Mouse (Mus musculus) kidney, embryonic 16.5 days (tissue): ENCODE data around the gene Hbq1a. TPM values are rescaled to one million over a fixed set of nuclear protein-coding genes. Genes with fewer than 3 reads are reported as not detected.

Experiments
- ATAC-seq: fragments of 200-750 bp; cut with Nextera tagmentation; 2 replicates; pipeline ENCODE4 v1.8.0; 2017; ENCODE audit warnings: moderate TSS enrichment; ENCODE audit not compliant: low FRiP score, low TSS enrichment
- H3K27ac ChIP-seq: fragments of 300-500 bp; sonication (generic); 2 replicates; pipeline ENCODE4 v1.5.1; 2014; ENCODE audit warnings: low read length
- H3K27me3 ChIP-seq: fragments of 300-500 bp; sonication (generic); 2 replicates; pipeline ENCODE4 v1.6.1; 2014; ENCODE audit warnings: low read length, control low read depth, mixed read lengths; ENCODE audit not compliant: insufficient read depth
- H3K36me3 ChIP-seq: fragments of 300-500 bp; sonication (generic); 2 replicates; pipeline ENCODE4 v1.6.1; 2014; ENCODE audit warnings: low read length, control low read depth, mixed read lengths; ENCODE audit not compliant: insufficient read depth
- H3K4me1 ChIP-seq: fragments of 300-500 bp; sonication (generic); 2 replicates; pipeline ENCODE4 v1.6.1; 2014; ENCODE audit warnings: low read length, control low read depth, mixed read lengths; ENCODE audit not compliant: insufficient read depth
- H3K4me2 ChIP-seq: fragments of 300-500 bp; sonication (generic); replicated peaks from 2 replicates; pipeline ENCODE4 v1.6.1; 2014; ENCODE audit warnings: low read depth, low read length
- H3K4me3 ChIP-seq: fragments of 300-500 bp; sonication (generic); 2 replicates; pipeline ENCODE4 v1.5.1; 2014; ENCODE audit warnings: mild to moderate bottlenecking, low read length
- H3K9ac ChIP-seq: fragments of 300-500 bp; sonication (generic); replicated peaks from 2 replicates; pipeline ENCODE4 v1.6.1; 2014; ENCODE audit warnings: low read length
- H3K9me3 ChIP-seq: fragments of 300-500 bp; sonication (generic); 2 replicates; pipeline ENCODE4 v1.6.1; 2016; ENCODE audit warnings: low read length, control low read depth
- WGBS: fragments of 180-500 bp; shearing (Covaris S2); extraction: QIAGEN DNeasy Blood & Tissue Kit; methylation state at CpG from one replicate; pipeline ENCODE4 v1.1.7; 2014; 5-methylcytosine and 5-hydroxymethylcytosine counted together
- polyA plus RNA-seq: library from polyadenylated mRNA; unstranded; fragments of >200 nt; fragmentation: Nextera tagmentation; extraction: Ambion mirVana; gene quantifications from 2 replicates; pipeline ENCODE4 v1.2.1, GENCODE M21; 2015

The Hbq1a gene
- polyA plus RNA-seq, 1 experiment from 2014 or later: 0.37 TPM

DNA sequence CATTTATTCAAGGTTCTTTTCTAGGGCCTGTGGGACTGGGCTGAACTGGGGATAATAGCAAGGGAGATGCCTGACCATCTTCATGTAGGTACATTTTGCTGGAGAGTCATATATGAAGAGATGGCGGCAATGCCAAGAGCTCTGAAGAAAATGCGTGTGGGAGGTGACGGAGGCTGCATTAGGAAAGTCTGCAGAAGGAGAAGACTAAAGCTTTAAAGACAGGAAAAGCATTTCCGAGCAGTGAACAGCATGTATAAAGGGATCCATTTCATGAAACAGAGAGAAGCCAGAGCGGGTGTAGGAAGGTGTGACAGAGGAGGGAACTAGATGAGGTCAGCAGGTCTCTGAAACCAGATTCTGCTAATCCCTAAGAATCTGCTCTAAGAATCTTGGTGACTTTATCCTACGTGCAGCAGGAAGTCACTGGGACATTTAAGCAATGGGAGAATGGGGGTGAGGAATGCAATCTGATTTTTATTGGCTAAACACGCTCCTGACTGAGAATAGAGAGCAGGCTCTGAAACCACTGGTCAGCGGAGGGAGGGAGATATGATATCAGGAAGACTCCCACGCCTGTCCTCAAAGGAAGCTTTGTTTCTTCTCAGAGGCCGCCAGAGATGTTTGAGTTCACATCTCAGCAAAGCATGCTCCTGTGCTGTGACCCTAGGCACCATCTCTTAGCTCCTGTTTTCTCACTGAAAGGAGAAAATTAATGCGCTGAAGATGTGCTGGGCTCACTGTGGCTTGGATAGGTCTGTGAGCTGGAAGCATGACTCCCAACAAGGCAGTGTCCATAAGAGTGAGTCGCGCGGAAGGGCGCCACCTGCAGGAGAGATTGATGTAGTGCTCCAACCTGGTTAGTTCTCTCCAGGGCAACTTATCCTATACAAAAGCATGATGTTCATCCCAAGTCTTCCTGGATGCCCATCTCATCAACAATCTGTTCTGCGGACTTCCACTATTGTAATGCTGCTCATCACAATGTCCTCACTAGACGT, 40.9 kb downstream of the Hbq1a start:
- no peak overlapping the region; the same call in 1 of the 2 replicates for H3K9ac ChIP-seq
- H3K4me2 ChIP-seq: peak overlapping the region; percentile 4; the same call in 1 of the 2 replicates
- WGBS: 19% methylated on average over 17 of the region's 17 CpGs
- peak; percentile 79 for ATAC-seq
- H3K27ac ChIP-seq: peak overlapping the region; percentile 60
- H3K36me3 ChIP-seq: no peaks in the 10 kb centered on the region
- peaks cover 5% of the 10 kb centered on the region; the same call in 1 of the 2 replicates for H3K9me3 ChIP-seq
- peaks cover 15% of the 10 kb centered on the region for H3K4me1 ChIP-seq
- H3K4me3 ChIP-seq: no peak overlapping the region
- H3K27me3 ChIP-seq: no peaks in the 10 kb centered on the region

DNA sequence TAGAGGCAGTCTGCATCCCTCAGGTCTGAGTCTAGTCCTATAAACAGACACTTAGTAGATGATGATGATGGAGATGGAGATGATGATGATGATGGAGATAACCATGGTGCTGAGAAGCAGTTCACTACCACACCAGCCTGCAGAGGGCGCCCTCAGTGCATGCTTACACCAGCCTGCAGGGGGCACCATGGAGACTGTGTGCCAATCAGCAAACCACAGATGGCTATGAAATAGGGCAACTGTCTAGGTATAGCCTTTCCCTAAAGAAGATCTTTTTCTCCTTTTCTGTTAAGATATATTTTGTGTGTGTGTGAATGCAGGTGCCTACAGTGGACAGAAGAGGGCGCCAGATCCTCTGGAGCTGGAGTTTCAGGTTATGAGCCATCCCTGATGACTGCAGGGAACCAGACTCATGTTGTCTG, 42.9 kb downstream of the Hbq1a start:
- ATAC-seq: no peak
- Histone ChIP-seq H3K4me2 (no peak overlapping the region), H3K4me3 (no peak overlapping the region), H3K9ac (no peak overlapping the region), H3K9me3 (no peaks in the 10 kb centered on the region), H3K4me1 (peaks cover 21% of the 10 kb centered on the region), H3K36me3 (no peaks in the 10 kb centered on the region), H3K27me3 (no peaks in the 10 kb centered on the region; the same call in 1 of the 2 replicates), H3K27ac (no peak overlapping the region)
- WGBS: 24% methylated on average over 2 of the region's 2 CpGs

DNA sequence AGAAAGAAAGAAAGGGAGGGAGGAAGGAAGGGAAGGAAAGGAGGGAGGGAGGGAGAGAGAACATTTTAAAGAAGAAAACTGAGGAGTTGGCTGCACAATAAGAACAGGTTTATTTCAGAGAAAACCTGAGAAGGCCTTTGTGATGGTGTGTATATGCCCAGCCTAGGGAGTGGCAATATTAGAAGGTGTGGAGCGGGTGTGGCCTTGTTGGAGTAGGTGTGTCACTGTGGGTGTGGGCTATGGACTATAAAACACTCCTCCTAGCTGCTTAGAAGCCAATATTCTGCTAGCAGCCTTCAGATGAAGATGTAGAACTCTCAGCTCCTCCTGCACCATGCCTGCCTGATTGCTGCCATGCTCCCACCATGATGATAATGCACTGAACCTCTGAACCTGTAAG, 43.5 kb downstream of the Hbq1a start:
- 88% methylated on average over 1 of the region's 1 CpGs for WGBS
- no peak overlapping the region for H3K27ac ChIP-seq
- H3K27me3 ChIP-seq: no peaks in the 10 kb centered on the region; the same call in 1 of the 2 replicates
- H3K4me3 ChIP-seq: no peak overlapping the region
- peaks cover 22% of the 10 kb centered on the region for H3K4me1 ChIP-seq
- H3K4me2 ChIP-seq: no peak overlapping the region
- no peaks in the 10 kb centered on the region for H3K9me3 ChIP-seq
- H3K36me3 ChIP-seq: no peaks in the 10 kb centered on the region
- no peak overlapping the region for H3K9ac ChIP-seq
- no peak for ATAC-seq

DNA sequence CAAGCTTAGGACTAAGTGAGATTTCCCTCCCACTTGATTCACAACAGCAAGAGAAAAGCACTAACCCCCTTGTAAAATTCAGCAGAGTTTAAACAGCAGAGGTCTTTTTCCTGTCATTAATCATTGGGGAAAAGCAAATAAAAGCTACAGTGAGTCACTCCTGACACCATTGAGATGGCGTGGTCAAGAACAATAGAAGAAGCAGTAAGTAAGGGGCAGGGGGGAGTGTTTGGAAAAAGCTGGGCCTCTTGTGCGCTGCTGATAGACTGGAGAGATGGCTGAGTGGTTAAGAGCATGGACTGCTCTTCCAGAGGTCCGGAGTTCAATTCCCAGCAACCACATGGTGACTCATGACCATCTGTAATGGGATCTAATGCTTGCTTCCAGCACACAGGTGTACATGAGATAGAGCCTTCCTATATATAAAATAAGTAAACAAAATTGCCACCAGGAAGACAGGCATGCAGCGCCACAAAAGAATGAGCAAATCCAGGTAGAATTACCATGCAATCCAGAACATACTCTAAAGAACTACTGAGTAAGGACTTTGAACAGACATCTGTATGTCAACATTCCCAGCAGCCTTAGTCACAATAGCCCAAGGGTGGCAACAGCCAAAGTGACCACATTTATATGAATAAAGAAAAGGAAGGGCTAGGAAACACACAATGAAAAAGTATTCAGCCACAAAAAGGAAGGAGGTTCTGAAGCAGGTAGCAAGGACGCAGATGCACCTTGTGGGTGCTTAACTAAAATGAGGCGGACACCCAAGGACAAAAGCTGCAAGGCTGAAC, 45.8 kb downstream of the Hbq1a start:
- no peak overlapping the region for H3K4me2 ChIP-seq
- peaks cover 38% of the 10 kb centered on the region for H3K4me1 ChIP-seq
- WGBS: 54% methylated on average over 6 of the region's 6 CpGs
- ATAC-seq: no peak
- H3K9me3 ChIP-seq: no peaks in the 10 kb centered on the region
- no peaks in the 10 kb centered on the region for H3K36me3 ChIP-seq
- H3K27ac ChIP-seq: peak overlapping the region; percentile 54
- H3K9ac ChIP-seq: no peak overlapping the region
- no peak overlapping the region for H3K4me3 ChIP-seq
- no peaks in the 10 kb centered on the region; the same call in 1 of the 2 replicates for H3K27me3 ChIP-seq

DNA sequence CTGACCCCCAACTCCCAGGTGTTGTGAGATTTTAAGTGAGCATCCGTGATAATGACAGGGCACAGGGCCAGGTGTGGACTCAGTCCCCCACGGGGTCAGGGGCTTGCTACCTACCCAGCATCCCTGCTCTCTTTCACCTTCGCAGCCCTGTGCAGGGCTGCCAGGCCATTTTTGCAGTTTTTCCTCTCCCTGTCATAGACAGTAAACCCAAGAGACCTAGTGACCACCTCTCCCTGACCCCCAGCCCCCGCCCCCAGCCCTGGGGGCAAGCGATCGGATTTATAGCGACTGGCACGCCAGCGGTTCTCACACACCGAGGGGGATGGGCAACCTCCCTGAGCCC, 47.4 kb downstream of the Hbq1a start:
- H3K9ac ChIP-seq: peak overlapping the region; percentile 82
- peak overlapping the region; percentile 35; the same call in 1 of the 2 replicates for H3K27ac ChIP-seq
- peak; percentile 11; the same call in 1 of the 2 replicates for ATAC-seq
- peak overlapping the region; percentile 67 for H3K4me3 ChIP-seq
- 1% methylated on average over 10 of the region's 10 CpGs for WGBS
- H3K4me2 ChIP-seq: peak overlapping the region; percentile 85
- H3K27me3 ChIP-seq: no peaks in the 10 kb centered on the region; the same call in 1 of the 2 replicates
- H3K4me1 ChIP-seq: peaks cover 33% of the 10 kb centered on the region
- peaks cover 10% of the 10 kb centered on the region for H3K36me3 ChIP-seq
- no peaks in the 10 kb centered on the region for H3K9me3 ChIP-seq

DNA sequence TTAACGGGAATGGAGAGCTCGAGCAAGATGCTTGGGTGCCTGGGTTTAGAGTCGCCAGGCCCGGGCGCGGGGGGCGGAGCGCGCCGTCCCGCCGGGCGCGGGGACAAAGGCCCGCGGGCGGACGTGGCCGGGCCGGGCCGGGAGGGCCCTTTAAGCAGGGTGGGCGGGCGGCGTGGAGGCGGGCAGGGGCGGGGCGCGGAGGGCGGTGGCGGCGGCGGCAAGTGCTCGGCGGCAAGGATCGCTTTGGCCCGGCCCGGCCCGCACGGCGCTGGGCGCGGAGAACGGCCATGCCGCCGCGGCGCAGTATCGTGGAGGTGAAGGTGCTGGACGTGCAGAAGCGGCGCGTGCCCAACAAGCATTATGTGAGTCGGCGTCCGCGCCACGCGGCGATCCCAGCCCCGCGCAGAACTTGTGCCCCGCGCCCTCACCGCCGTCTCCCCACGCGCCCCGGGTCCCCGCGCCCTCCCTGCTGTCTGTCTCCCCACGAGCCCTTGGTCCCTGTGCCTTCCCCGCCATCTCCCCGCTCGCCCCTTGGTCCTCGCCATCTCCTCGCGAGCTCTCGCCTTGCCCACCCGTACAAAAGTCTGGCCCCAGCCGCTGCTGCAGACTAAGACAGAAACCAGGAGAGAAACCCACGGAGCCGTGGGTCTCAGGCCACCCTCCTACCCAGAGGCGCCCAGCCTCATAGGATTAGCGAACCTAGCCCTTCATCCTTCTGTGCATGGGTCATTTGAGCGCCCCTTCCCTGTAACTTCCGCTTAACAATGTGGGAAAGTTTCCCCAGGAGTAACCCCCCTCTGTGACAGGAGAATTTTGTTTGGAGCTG, 48.0 kb downstream of the Hbq1a start, which contains the start of gene Sh3pxd2b:
Gene Sh3pxd2b (plus strand): TSS at position 214 of the 826 bp plus-strand sequence.
- Histone ChIP-seq H3K4me3 (peak within 1 kb of the TSS; percentile 67), H3K36me3 (peaks cover 13% of the 10 kb centered on the region), H3K4me1 (peaks cover 33% of the 10 kb centered on the region), H3K27me3 (no peaks in the 10 kb centered on the region; the same call in 1 of the 2 replicates), H3K4me2 (peak within 1 kb of the TSS; percentile 85), H3K9me3 (no peaks in the 10 kb centered on the region), H3K27ac (peak within 1 kb of the TSS; percentile 81), H3K9ac (peak within 1 kb of the TSS; percentile 82)
- ATAC-seq: peak; percentile 87
- 0% methylated on average over 69 of the region's 86 CpGs for WGBS

DNA sequence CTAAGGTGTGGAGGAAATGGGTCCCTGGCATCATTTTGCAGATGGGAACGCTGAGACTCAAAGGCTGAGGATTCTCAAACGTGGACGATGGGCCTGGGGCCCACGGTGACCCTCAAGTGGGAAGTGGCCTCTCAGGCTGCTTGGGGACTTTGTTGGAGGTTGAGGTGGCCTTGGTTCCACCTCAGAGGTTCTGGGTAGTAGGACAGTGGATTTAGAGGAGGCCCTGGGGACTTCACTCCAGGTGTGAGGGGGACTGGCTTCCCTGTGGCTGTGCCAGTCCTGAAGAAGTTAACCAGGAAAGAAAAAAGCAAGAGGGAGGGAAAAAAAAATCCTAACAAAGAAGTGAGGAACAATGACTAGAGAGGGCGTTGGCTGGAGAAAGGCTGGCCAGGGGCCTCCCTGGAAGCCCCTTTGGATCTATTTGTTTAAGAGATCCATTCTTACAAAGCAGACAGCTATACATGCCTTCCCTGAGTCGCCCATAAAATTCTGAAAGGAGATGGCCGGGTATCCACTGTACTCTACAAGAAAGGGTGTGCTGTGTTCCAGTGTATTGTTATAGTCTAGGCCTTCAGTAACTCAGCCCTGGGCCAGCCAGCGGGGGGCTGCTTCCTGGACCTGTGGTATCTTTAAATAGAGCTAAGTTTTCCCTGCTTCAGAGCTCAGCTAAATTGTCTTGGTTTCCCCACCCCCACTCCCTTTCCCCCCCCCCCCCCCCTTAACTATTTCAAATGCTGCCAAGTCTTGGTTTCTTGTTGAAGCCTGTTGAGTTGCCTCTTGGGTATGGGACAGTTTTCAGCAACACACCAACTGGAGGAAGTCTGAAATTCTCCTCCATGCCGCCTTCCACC, 48.8 kb downstream of the Hbq1a start:
- H3K27ac ChIP-seq: peak overlapping the region; percentile 81
- H3K4me1 ChIP-seq: peaks cover 33% of the 10 kb centered on the region
- 20% methylated on average over 9 of the region's 9 CpGs for WGBS
- H3K9ac ChIP-seq: peak overlapping the region; percentile 82
- H3K27me3 ChIP-seq: no peaks in the 10 kb centered on the region; the same call in 1 of the 2 replicates
- peaks cover 18% of the 10 kb centered on the region for H3K36me3 ChIP-seq
- no peak; the same call in 1 of the 2 replicates for ATAC-seq
- H3K4me2 ChIP-seq: peak overlapping the region; percentile 85
- H3K4me3 ChIP-seq: peak overlapping the region; percentile 67
- no peaks in the 10 kb centered on the region for H3K9me3 ChIP-seq

DNA sequence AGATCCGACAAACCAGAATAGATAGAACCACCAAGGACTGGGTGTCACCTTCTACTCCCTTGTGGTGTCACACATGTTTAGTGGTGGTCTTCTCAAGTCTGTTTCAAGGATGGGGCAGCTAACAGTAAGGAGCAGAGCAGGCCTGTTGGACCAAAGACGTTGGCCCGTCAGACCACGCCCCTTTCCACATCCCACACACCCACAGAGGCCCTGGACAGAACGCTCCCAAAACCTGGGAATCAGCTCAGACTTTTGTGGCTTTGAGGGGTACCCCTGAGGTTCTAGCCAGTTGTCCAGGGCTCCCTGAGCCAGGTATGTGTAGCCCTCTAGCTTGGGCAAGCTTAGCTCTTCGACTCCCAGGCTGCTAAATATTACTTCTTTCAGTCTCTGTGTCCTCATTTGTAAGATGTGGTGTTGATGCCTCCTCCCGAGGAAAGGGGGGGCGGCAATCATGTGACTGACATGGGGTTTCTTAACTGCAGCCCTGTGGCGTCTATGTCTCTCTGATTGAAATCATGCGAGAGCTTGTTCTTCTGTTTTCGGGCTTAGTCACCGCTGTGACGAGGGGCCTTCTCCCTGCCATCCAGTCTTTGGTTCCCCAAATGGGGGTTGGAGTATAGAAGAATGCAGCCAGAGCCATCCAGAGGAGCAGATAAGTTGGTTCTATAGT, 49.5 kb downstream of the Hbq1a start:
- H3K9ac ChIP-seq: peak overlapping the region; percentile 82; the same call in 1 of the 2 replicates
- peaks cover 33% of the 10 kb centered on the region for H3K4me1 ChIP-seq
- peak overlapping the region; percentile 85 for H3K4me2 ChIP-seq
- no peaks in the 10 kb centered on the region; the same call in 1 of the 2 replicates for H3K27me3 ChIP-seq
- peaks cover 18% of the 10 kb centered on the region for H3K36me3 ChIP-seq
- H3K9me3 ChIP-seq: no peaks in the 10 kb centered on the region
- H3K27ac ChIP-seq: 0 out of 2 replicates have a peak overlapping the region, but pooled peaks have one; percentile 33
- ATAC-seq: no peak
- H3K4me3 ChIP-seq: peak overlapping the region; percentile 67; the same call in 1 of the 2 replicates
- WGBS: 56% methylated on average over 13 of the region's 13 CpGs
